Mouse (Mus musculus): ENCODE data around the gene Tspear.

GRCm38 (mm10) chr10:77901871-77902210 lies 215.5 kb downstream of the Tspear start:
- no peak for TF ChIP-seq POLR2A (IDR thresholded peaks at IDR 0.05; ENCODE audit: control insufficient read depth, extremely low read depth, insufficient read depth, low read length, poor library complexity)
- no peak for TF ChIP-seq CTCF (IDR thresholded peaks at IDR 0.05; ENCODE audit: borderline replicate concordance, control insufficient read depth, extremely low read depth, insufficient read depth, low read length, poor library complexity)

Measured in thymus, adult 2 months (tissue).